Mouse (Mus musculus) heart, embryonic 14.5 days (tissue): Measurements from ENCODE around the gene Pou5f1. TPM values are rescaled to one million over a fixed set of nuclear protein-coding genes. Genes with fewer than 3 reads are reported as not detected.
A peak's percentile ranks its signal among the peaks of the same experiment; 100 is the strongest.

ENCODE experiments used
- ATAC-seq: fragments of 200-750 bp; cut with Nextera tagmentation; 2 replicates; pipeline ENCODE4 v1.8.0; 2017; ENCODE audit warnings: low read depth, moderate TSS enrichment; ENCODE audit not compliant: insufficient number of reproducible peaks, insufficient read depth, low FRiP score
- H3K27ac ChIP-seq, 2 experiments: fragments of 200-500 bp in 1 of 2; fragments of 300-500 bp in 1 of 2; sonication (generic) in 1 of 2; replicated peaks in 1 of 2; 2 replicates each; pipeline ENCODE4 v1.5.1; 2012 to 2014; ENCODE audit warnings: low read depth in 2 of 2, low read length in 2 of 2, control low read depth in 1 of 2, mild to moderate bottlenecking in 1 of 2, mixed read lengths in 1 of 2; ENCODE audit not compliant: control insufficient read depth in 1 of 2, insufficient read depth in 1 of 2
- H3K27me3 ChIP-seq: fragments of 300-500 bp; sonication (generic); 2 replicates; pipeline ENCODE4 v1.6.1; 2014; ENCODE audit warnings: mild to moderate bottlenecking, low read length, control low read depth; ENCODE audit not compliant: control insufficient read depth, insufficient read depth
- H3K36me3 ChIP-seq: fragments of 300-500 bp; sonication (generic); 2 replicates; pipeline ENCODE4 v1.6.1; 2014; ENCODE audit warnings: mild to moderate bottlenecking, control low read depth, low read length, mixed read lengths; ENCODE audit not compliant: control insufficient read depth, insufficient read depth
- H3K4me1 ChIP-seq, 2 experiments: fragments of 200-500 bp in 1 of 2; fragments of 300-500 bp in 1 of 2; sonication (generic) in 1 of 2; 2 replicates each; pipeline ENCODE4 v1.6.1; 2012 to 2014; ENCODE audit warnings: low read length in 2 of 2, control low read depth in 1 of 2, mixed read lengths in 1 of 2; ENCODE audit not compliant: control insufficient read depth in 2 of 2, insufficient read depth in 2 of 2
- H3K4me2 ChIP-seq: fragments of 300-500 bp; sonication (generic); 2 replicates; pipeline ENCODE4 v1.6.1; 2014; ENCODE audit warnings: mild to moderate bottlenecking, low read length
- H3K4me3 ChIP-seq, 2 experiments: fragments of 200-500 bp in 1 of 2; fragments of 300-500 bp in 1 of 2; sonication (generic) in 1 of 2; 2 replicates each; pipeline ENCODE4 v1.5.1; 2012 to 2014; ENCODE audit warnings: low read length in 2 of 2, mild to moderate bottlenecking in 2 of 2, control low read depth in 1 of 2, low read depth in 1 of 2, moderate library complexity in 1 of 2; ENCODE audit not compliant: control insufficient read depth in 1 of 2, insufficient read depth in 1 of 2
- H3K9ac ChIP-seq: fragments of 300-500 bp; sonication (generic); 2 replicates; pipeline ENCODE4 v1.6.1; 2014; ENCODE audit warnings: mild to moderate bottlenecking, low read length
- H3K9me3 ChIP-seq: fragments of 300-500 bp; sonication (generic); 2 replicates; pipeline ENCODE4 v1.6.1; 2016; ENCODE audit warnings: low read length, control low read depth; ENCODE audit not compliant: control insufficient read depth
- WGBS: fragments of 180-500 bp; shearing (Covaris S2); extraction: QIAGEN DNeasy Blood & Tissue Kit; methylation state at CpG from one replicate; pipeline ENCODE4 v1.1.7; 2014; 5-methylcytosine and 5-hydroxymethylcytosine counted together
- polyA plus RNA-seq: library from polyadenylated mRNA; unstranded; fragments of >200 nt; fragmentation: Nextera tagmentation; extraction: Ambion mirVana; gene quantifications from 2 replicates; pipeline ENCODE4 v1.2.1, GENCODE M21; 2014

Pou5f1 gene
- polyA plus RNA-seq, 1 experiment from 2014 or later, result not detected

DNA sequence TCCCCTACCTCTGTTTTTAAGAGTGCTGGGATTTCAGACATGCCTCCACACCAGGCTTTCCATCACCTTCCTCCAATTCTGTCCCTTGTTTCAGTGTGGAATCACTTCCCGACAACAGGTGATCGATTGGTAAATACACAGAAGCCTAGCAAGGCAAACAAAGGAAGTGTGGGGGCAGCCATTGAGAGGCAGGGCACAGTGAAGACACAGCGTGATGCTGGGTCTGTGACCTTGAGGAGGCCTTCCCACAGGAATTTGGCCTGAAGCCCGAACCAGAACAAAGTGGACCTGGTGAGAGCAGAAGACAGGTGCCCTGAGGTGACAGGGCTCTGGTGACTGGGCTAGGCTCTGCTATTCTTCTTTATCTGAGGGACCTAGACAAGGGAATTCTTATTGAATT, 20.1 kb upstream of the Pou5f1 start:
- Histone ChIP-seq H3K36me3 (no peaks in the 10 kb centered on the region), H3K27me3 (no peaks in the 10 kb centered on the region), H3K4me1 (peaks cover 4% of the 10 kb centered on the region in 2 experiments; a peak in 3 of 4 replicates), H3K4me3 (no peak overlapping the region), H3K9ac (no peak overlapping the region), H3K4me2 (no peak overlapping the region), H3K27ac (peak overlapping the region; percentile 55 to 84), H3K9me3 (no peaks in the 10 kb centered on the region)
- WGBS, result 32% methylated on average over 4 of the region's 4 CpGs
- no peak; the same call in 1 of the 2 replicates for ATAC-seq

DNA sequence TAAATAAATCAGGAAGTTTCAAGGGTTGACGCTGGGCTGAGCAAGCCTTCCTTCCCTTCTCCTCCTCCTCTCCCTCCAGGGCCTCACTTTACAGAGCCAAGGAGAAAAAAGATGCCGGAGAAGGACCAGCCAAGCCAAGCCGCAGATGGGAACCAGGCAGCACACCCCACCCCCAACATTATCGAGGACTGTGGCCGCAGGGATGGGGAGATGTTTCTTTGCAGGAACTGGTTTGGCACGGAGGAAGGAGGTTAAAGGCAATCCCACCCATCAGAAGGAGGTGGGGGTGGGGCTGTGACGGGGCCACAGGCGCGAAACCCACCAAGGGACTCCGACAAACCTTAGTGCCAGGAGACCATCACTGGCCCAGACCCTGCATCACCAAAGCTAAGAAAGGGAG, 19.1 kb upstream of the Pou5f1 start:
- no peak overlapping the region for H3K27ac ChIP-seq
- H3K4me2 ChIP-seq, result no peak overlapping the region
- WGBS, result 47% methylated on average over 10 of the region's 10 CpGs
- H3K36me3 ChIP-seq, result no peaks in the 10 kb centered on the region
- no peak for ATAC-seq
- H3K27me3 ChIP-seq, result no peaks in the 10 kb centered on the region
- H3K4me3 ChIP-seq, result no peak overlapping the region
- no peaks in the 10 kb centered on the region for H3K9me3 ChIP-seq
- H3K9ac ChIP-seq, result no peak overlapping the region
- peaks cover 4% of the 10 kb centered on the region in 2 experiments; a peak in 3 of 4 replicates for H3K4me1 ChIP-seq

DNA sequence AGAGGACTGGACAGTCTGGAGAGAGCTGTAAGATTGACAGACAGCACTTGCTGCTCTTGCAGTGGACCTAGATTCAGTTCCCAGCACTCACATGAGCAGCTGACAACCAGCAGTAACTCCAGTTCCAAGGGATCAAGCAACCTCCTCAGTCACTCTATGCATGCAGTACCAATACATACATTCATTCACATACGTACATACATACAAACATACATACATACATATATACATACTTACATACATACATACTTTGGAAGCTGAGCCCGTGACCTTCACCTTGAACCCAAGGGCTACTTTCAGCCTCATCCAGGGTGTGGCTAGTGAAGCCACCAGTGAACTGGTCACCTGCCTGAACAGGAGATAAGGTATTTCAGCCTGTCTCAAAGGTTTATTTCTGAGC, 17.8 kb upstream of the Pou5f1 start:
- 94% methylated on average over 2 of the region's 2 CpGs for WGBS
- no peak for ATAC-seq

DNA sequence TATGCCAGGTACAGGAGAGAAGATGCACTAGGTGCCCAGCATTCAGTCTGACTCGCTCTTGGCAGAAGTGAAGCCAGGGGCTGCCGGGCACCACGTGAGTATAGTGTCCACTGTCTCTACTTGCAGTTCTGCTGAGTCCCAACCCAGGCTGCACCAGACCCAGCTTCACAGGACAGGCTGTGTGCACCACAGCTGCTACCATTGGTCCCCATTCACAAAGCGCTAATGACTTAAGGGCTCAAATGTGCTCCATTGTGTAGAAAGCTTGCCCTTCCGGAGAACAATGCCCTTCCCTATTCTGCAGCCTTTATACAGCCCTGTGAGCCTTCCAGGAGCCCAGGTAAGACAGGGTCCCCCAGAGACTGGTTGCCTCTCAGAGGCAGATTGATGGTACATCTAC, 15.5 kb upstream of the Pou5f1 start:
- Histone ChIP-seq H3K9me3 (no peaks in the 10 kb centered on the region), H3K27me3 (no peaks in the 10 kb centered on the region), H3K4me3 (no peak overlapping the region), H3K27ac (no peak overlapping the region), H3K4me2 (no peak overlapping the region), H3K4me1 (peaks cover 4% of the 10 kb centered on the region in 2 experiments; a peak in 3 of 4 replicates), H3K36me3 (no peaks in the 10 kb centered on the region), H3K9ac (no peak overlapping the region)
- WGBS, result 82% methylated on average over 5 of the region's 5 CpGs
- ATAC-seq, result no peak

More for the DNA sequence above, 17.8 kb upstream of the Pou5f1 start:
- Histone ChIP-seq H3K27ac (no peak overlapping the region), H3K4me1 (peaks cover 4% of the 10 kb centered on the region in 2 experiments; a peak in 3 of 4 replicates), H3K4me2 (no peak overlapping the region), H3K9me3 (no peaks in the 10 kb centered on the region), H3K4me3 (no peak overlapping the region), H3K27me3 (no peaks in the 10 kb centered on the region), H3K36me3 (no peaks in the 10 kb centered on the region), H3K9ac (no peak overlapping the region)

- Histone ChIP-seq H3K9me3 (no peaks in the 10 kb centered on the region), H3K36me3 (no peaks in the 10 kb centered on the region), H3K4me3 (no peak overlapping the region), H3K27ac (no peak overlapping the region), H3K27me3 (no peaks in the 10 kb centered on the region), H3K4me2 (no peak overlapping the region), H3K9ac (no peak overlapping the region), H3K4me1 (no peaks in the 10 kb centered on the region)
- 94% methylated on average over 7 of the region's 7 CpGs for WGBS
- ATAC-seq, result no peak
Observed at GRCm38 (mm10) chr17:35497124-35497523, 8.7 kb upstream of the Pou5f1 start.

GRCm38 (mm10) chr17:35502226-35502625, 3.6 kb upstream of the Pou5f1 start:
- H3K36me3 ChIP-seq, result no peaks in the 10 kb centered on the region
- H3K27me3 ChIP-seq, result peaks cover 39% of the 10 kb centered on the region

DNA sequence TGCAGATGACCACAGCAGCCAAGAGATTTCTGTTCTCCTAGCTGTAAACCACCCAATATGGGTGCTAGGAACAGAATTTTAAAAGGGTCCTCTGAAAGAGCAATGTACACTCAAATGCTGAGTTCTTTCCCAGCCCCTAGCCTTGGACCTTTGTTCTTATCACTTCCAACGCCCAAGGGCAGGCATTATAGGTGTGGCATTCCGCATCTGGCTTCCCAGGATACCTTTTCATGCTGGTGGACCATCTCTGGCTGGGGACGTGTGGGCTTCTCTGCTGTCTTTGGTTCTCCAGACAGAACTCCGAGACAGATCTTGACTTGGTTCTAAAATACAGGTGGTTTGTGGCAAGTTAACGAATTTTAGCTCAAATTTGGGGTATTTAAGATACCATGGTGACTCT, 3.1 kb upstream of the Pou5f1 start:
- Histone ChIP-seq H3K4me3 (no peak overlapping the region), H3K36me3 (no peaks in the 10 kb centered on the region), H3K9ac (no peak overlapping the region), H3K4me1 (peaks cover 0 to 2% of the 10 kb centered on the region in 2 experiments; a peak in 1 of 4 replicates), H3K27ac (no peak overlapping the region), H3K9me3 (no peaks in the 10 kb centered on the region), H3K27me3 (peaks cover 44% of the 10 kb centered on the region), H3K4me2 (no peak overlapping the region)
- WGBS, result 49% methylated on average over 5 of the region's 5 CpGs
- no peak for ATAC-seq

More at GRCm38 (mm10) chr17:35502226-35502625, 3.6 kb upstream of the Pou5f1 start:
- WGBS, result 11% methylated on average over 6 of the region's 6 CpGs
- H3K9ac ChIP-seq, result no peak overlapping the region
- no peak overlapping the region for H3K4me2 ChIP-seq
- H3K27ac ChIP-seq, result no peak overlapping the region
- no peak overlapping the region for H3K4me3 ChIP-seq
- peaks cover 0 to 2% of the 10 kb centered on the region in 2 experiments; a peak in 1 of 4 replicates for H3K4me1 ChIP-seq
- no peaks in the 10 kb centered on the region for H3K9me3 ChIP-seq
- ATAC-seq, result no peak

GRCm38 (mm10) chr17:35503849-35504248, 2.0 kb upstream of the Pou5f1 start:
- Histone ChIP-seq H3K27me3 (peaks cover 53% of the 10 kb centered on the region), H3K27ac (no peak overlapping the region), H3K4me1 (peaks cover 0 to 2% of the 10 kb centered on the region in 2 experiments; a peak in 1 of 4 replicates), H3K9ac (no peak overlapping the region), H3K9me3 (no peaks in the 10 kb centered on the region), H3K4me3 (no peak overlapping the region), H3K4me2 (no peak overlapping the region), H3K36me3 (no peaks in the 10 kb centered on the region)
- no peak for ATAC-seq
- 27% methylated on average over 5 of the region's 5 CpGs for WGBS
